Mouse (Mus musculus) hindbrain, embryonic 16.5 days (tissue): ENCODE data around the gene Ggt5. TPM values are rescaled to one million over a fixed set of nuclear protein-coding genes. Genes with fewer than 3 reads are reported as not detected.
A peak's percentile ranks its signal among the peaks of the same experiment; 100 is the strongest.

Source experiments
- ATAC-seq: fragments of 200-750 bp; cut with Nextera tagmentation; 2 replicates; pipeline ENCODE4 v1.8.0; 2017; ENCODE audit warnings: moderate TSS enrichment, moderate library complexity
- H3K27ac ChIP-seq: fragments of 300-500 bp; sonication (generic); 2 replicates; pipeline ENCODE4 v1.5.1; 2014; ENCODE audit warnings: low read depth, mild to moderate bottlenecking, control low read depth, low read length, moderate library complexity
- H3K27me3 ChIP-seq: fragments of 300-500 bp; sonication (generic); replicated peaks from 2 replicates; pipeline ENCODE4 v1.6.1; 2014; ENCODE audit warnings: low read length; ENCODE audit not compliant: control insufficient read depth, insufficient read depth
- H3K36me3 ChIP-seq: fragments of 300-500 bp; sonication (generic); 2 replicates; pipeline ENCODE4 v1.6.1; 2014; ENCODE audit warnings: mild to moderate bottlenecking, low read length, moderate library complexity, mixed read lengths; ENCODE audit not compliant: control insufficient read depth, insufficient read depth
- H3K4me1 ChIP-seq: fragments of 300-500 bp; sonication (generic); 2 replicates; pipeline ENCODE4 v1.6.1; 2014; ENCODE audit warnings: low read depth, low read length; ENCODE audit not compliant: control insufficient read depth, insufficient read depth
- H3K4me2 ChIP-seq: fragments of 300-500 bp; sonication (generic); 2 replicates; pipeline ENCODE4 v1.6.1; 2014; ENCODE audit warnings: mild to moderate bottlenecking, low read length, control low read depth, moderate library complexity
- H3K4me3 ChIP-seq: fragments of 300-500 bp; sonication (generic); 2 replicates; pipeline ENCODE4 v1.5.1; 2014; ENCODE audit warnings: mild to moderate bottlenecking, low read length, control low read depth, moderate library complexity
- H3K9ac ChIP-seq: fragments of 300-500 bp; sonication (generic); 2 replicates; pipeline ENCODE4 v1.6.1; 2014; ENCODE audit warnings: low read depth, mild to moderate bottlenecking, control low read depth, low read length, moderate library complexity
- H3K9me3 ChIP-seq: fragments of 300-500 bp; sonication (generic); 2 replicates; pipeline ENCODE4 v1.6.1; 2014; ENCODE audit warnings: mild to moderate bottlenecking, low read length, moderate library complexity; ENCODE audit not compliant: control insufficient read depth
- WGBS: fragments of 180-500 bp; shearing (Covaris S2); extraction: QIAGEN DNeasy Blood & Tissue Kit; methylation state at CpG from one replicate; pipeline ENCODE4 v1.1.7; 2014; 5-methylcytosine and 5-hydroxymethylcytosine counted together
- polyA plus RNA-seq: library from polyadenylated mRNA; unstranded; fragments of >200 nt; fragmentation: Nextera tagmentation; extraction: Ambion mirVana; gene quantifications from 2 replicates; pipeline ENCODE4 v1.2.1, GENCODE M21; 2015

Gene Ggt5
- polyA plus RNA-seq, 1 experiment from 2014 or later: 3.5 TPM

- no peak overlapping the region for H3K4me3 ChIP-seq
- H3K27ac ChIP-seq: peak overlapping the region; percentile 72
- peak; percentile 75 for ATAC-seq
- peaks cover 35% of the 10 kb centered on the region for H3K4me1 ChIP-seq
- peaks cover 24% of the 10 kb centered on the region for H3K36me3 ChIP-seq
- no peaks in the 10 kb centered on the region for H3K9me3 ChIP-seq
- H3K27me3 ChIP-seq: no peaks in the 10 kb centered on the region
- WGBS: 16% methylated on average over 9 of the region's 9 CpGs
- H3K4me2 ChIP-seq: peak overlapping the region; percentile 18; the same call in 1 of the 2 replicates
- peak overlapping the region; percentile 6; the same call in 1 of the 2 replicates for H3K9ac ChIP-seq
Measured at GRCm38 (mm10) chr10:75556026-75556425, 33.1 kb upstream of the Ggt5 start.

- Histone ChIP-seq H3K9ac (peak overlapping the region; percentile 53), H3K9me3 (no peaks in the 10 kb centered on the region), H3K4me2 (peak overlapping the region; percentile 89), H3K36me3 (peaks cover 23% of the 10 kb centered on the region), H3K4me1 (peaks cover 40% of the 10 kb centered on the region), H3K27me3 (no peaks in the 10 kb centered on the region), H3K27ac (peak overlapping the region; percentile 97), H3K4me3 (peak overlapping the region; percentile 73)
- peak; percentile 52 for ATAC-seq
- 13% methylated on average over 3 of the region's 3 CpGs for WGBS
Measured at GRCm38 (mm10) chr10:75558515-75558914, 30.6 kb upstream of the Ggt5 start.

GRCm38 (mm10) chr10:75559041-75559675 is 30.0 kb upstream of the Ggt5 start:
- H3K9ac ChIP-seq: peak overlapping the region; percentile 94
- peak overlapping the region; percentile 89 for H3K4me2 ChIP-seq
- WGBS: 2% methylated on average over 14 of the region's 14 CpGs
- ATAC-seq: peak; percentile 10
- H3K4me3 ChIP-seq: peak overlapping the region; percentile 73
- no peaks in the 10 kb centered on the region for H3K27me3 ChIP-seq
- peaks cover 40% of the 10 kb centered on the region for H3K4me1 ChIP-seq
- no peaks in the 10 kb centered on the region for H3K9me3 ChIP-seq
- H3K36me3 ChIP-seq: peaks cover 17% of the 10 kb centered on the region
- H3K27ac ChIP-seq: peak overlapping the region; percentile 97

- WGBS: under 1% methylated on average over 69 of the region's 75 CpGs
- peak within 1 kb of the TSS; percentile 97 for H3K27ac ChIP-seq
- peak; percentile 63 for ATAC-seq
- no peaks in the 10 kb centered on the region for H3K27me3 ChIP-seq
- peak within 1 kb of the TSS; percentile 94 for H3K9ac ChIP-seq
- peak within 1 kb of the TSS; percentile 73 for H3K4me3 ChIP-seq
- no peaks in the 10 kb centered on the region for H3K9me3 ChIP-seq
- H3K4me1 ChIP-seq: peaks cover 40% of the 10 kb centered on the region
- peak within 1 kb of the TSS; percentile 89 for H3K4me2 ChIP-seq
- peaks cover 14% of the 10 kb centered on the region for H3K36me3 ChIP-seq
Measured at GRCm38 (mm10) chr10:75559676-75560548, 29.2 kb upstream of the Ggt5 start, which contains the start of gene Lrrc75b. Gene Lrrc75b, minus strand, starts transcription at chr10:75560330.

GRCm38 (mm10) chr10:75560549-75560899 is 28.6 kb upstream of the Ggt5 start:
- Histone ChIP-seq H3K27me3 (no peaks in the 10 kb centered on the region), H3K4me1 (peaks cover 40% of the 10 kb centered on the region), H3K4me3 (peak overlapping the region; percentile 73), H3K36me3 (peaks cover 8% of the 10 kb centered on the region), H3K27ac (peak overlapping the region; percentile 97), H3K4me2 (peak overlapping the region; percentile 89), H3K9ac (peak overlapping the region; percentile 94), H3K9me3 (no peaks in the 10 kb centered on the region)
- peak; percentile 35; the same call in 1 of the 2 replicates for ATAC-seq
- 7% methylated on average over 6 of the region's 6 CpGs for WGBS

GRCm38 (mm10) chr10:75561071-75561654 is 28.0 kb upstream of the Ggt5 start, which contains the start of gene Ggt1:
Gene Ggt1, plus strand, starts transcription at chr10:75561604.
- ATAC-seq: no peak
- 48% methylated on average over 10 of the region's 10 CpGs for WGBS
- Histone ChIP-seq H3K36me3 (peaks cover 4% of the 10 kb centered on the region), H3K9me3 (no peaks in the 10 kb centered on the region), H3K4me1 (peaks cover 36% of the 10 kb centered on the region), H3K4me2 (peak within 1 kb of the TSS; percentile 89), H3K27me3 (no peaks in the 10 kb centered on the region), H3K4me3 (peak within 1 kb of the TSS; percentile 73), H3K27ac (peak within 1 kb of the TSS; percentile 97), H3K9ac (peak within 1 kb of the TSS; percentile 94)

GRCm38 (mm10) chr10:75562596-75562995 is 26.5 kb upstream of the Ggt5 start:
- WGBS: 88% methylated on average over 8 of the region's 8 CpGs
- Histone ChIP-seq H3K9me3 (no peaks in the 10 kb centered on the region), H3K4me2 (no peak overlapping the region), H3K4me1 (peaks cover 22% of the 10 kb centered on the region), H3K27ac (no peak overlapping the region), H3K36me3 (no peaks in the 10 kb centered on the region), H3K4me3 (no peak overlapping the region), H3K27me3 (no peaks in the 10 kb centered on the region), H3K9ac (no peak overlapping the region)
- no peak for ATAC-seq

GRCm38 (mm10) chr10:75564687-75565265 is 24.4 kb upstream of the Ggt5 start:
- WGBS: 91% methylated on average over 12 of the region's 12 CpGs
- H3K4me2 ChIP-seq: no peak overlapping the region

More at GRCm38 (mm10) chr10:75564687-75565265, 24.4 kb upstream of the Ggt5 start:
- Histone ChIP-seq H3K27me3 (no peaks in the 10 kb centered on the region), H3K36me3 (no peaks in the 10 kb centered on the region), H3K9me3 (no peaks in the 10 kb centered on the region), H3K27ac (no peak overlapping the region), H3K4me3 (no peak overlapping the region), H3K4me1 (peaks cover 15% of the 10 kb centered on the region), H3K9ac (no peak overlapping the region)
- ATAC-seq: no peak
